Mouse (Mus musculus) thymus, postnatal 0 days (tissue): ENCODE measurements around the gene Hikeshi. TPM values are rescaled to one million over a fixed set of nuclear protein-coding genes. Genes with fewer than 3 reads are reported as not detected.
A peak's percentile ranks its signal among the peaks of the same experiment; 100 is the strongest.

Experiments
- DNase-seq: peaks from one replicate; pipeline ENCODE4 v3.0.0-alpha.2; 2015; ENCODE audit warnings: low spot score
- polyA plus RNA-seq: library from polyadenylated mRNA; unstranded; fragments of >200 nt; fragmentation: Nextera tagmentation; extraction: Ambion mirVana; gene quantifications from 2 replicates; pipeline ENCODE4 v1.2.1, GENCODE M21; 2015

Gene Hikeshi
- polyA plus RNA-seq = 152 and 183 TPM in 2 replicates

DNA sequence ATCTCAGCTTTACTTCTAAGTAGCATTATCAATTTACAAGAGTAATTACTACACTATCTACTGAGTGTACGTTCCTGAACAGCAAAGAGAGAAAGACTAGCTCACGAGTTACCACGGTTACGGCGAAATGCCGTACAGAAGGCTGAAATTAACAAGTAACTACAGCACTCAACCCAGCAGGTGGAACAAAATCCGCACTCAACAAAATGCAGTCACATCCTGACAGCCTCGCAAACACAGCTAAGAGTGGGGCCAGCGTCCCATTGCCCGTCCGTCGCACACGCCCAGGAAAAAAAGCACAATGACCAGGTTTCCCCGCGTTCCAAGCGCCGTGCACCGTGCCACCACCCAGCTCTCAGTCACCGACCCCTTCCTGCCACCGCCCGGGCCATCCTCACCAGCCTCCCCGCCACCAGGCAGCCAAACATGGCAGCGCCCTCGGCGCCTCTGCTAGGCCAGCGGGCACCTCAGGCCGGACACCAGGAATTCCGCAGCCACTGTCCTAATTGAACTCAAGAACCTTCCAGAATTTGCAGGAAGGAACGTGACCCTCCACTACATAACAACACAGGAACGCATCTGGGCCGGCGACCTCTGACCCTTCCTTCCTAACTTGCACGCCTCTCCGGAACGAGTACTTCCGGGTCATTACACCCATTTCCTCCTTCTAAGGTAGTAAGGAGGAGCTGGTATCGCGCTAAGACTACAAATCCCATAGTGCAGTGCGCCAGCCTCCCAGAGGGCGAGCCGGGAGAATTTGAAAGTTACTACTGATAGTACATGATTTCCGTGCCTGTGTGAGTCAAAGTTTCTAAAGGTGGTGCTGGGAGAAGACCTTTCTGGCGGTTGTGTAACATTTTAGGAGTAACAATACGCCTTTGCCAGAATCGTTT lies at the start of gene Hikeshi:
Hikeshi (minus strand) TSS at position 634 of the 893 bp plus-strand sequence.
- DNase-seq = peak; percentile 98

DNA sequence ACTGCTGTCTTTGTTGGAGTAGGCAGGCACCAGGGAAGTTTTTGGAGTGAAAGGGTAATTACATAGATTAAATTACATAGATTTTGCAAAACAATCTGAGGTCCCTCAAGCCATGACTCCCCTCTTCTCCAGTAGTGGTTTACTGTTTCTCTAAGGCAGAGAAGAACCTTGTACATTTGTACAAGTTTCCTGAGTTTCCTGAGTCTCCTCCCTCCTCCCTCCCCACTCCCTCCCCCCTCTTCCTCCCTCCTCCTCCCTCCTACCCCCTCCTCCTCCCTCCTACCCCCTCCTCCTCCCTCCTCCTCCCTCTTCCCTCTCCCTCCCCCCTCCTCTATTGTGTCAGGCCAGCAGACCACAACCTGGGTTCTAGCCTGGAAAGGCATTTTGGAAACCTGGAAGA lies 43.4 kb upstream of the Hikeshi start:
- DNase-seq = no peak

DNA sequence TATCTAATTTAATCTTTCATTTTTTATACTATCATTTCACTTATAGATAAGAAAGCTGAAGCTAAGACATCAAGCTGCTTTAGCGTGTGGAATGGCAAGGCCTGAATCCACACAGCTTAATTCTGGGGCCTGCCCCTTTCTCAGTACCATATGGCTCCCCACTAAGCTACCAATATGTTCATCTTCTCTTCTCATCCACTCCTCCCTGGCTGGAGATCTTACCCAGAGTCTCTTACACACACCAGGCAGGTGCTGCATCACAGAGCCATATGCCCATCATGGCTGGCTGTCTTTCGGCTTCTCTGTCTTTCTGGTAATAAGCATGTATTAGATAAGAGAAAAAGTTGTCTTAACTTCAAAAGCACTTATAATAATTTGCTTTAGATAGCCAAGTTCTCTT lies 42.4 kb upstream of the Hikeshi start:
- DNase-seq = no peak

DNA sequence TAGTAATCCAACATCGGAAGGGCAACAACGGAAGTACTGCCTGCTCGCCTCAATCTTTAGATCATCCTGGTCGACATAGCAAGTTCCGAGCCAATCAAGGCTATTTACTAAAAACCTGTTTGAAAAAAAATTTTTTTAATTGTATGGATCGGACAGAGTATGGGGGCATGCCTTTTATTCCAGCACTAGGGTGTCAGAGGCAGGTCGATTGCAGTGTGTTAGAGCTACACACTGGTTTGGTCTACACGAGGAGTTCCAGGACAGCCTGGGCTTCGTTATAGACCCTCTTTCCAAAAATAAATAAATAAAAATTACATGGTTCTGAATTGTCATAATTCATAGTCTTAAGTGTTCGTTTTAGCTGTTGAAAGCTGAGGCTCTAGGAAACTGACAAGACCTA lies 40.6 kb upstream of the Hikeshi start:
- no peak for DNase-seq

DNA sequence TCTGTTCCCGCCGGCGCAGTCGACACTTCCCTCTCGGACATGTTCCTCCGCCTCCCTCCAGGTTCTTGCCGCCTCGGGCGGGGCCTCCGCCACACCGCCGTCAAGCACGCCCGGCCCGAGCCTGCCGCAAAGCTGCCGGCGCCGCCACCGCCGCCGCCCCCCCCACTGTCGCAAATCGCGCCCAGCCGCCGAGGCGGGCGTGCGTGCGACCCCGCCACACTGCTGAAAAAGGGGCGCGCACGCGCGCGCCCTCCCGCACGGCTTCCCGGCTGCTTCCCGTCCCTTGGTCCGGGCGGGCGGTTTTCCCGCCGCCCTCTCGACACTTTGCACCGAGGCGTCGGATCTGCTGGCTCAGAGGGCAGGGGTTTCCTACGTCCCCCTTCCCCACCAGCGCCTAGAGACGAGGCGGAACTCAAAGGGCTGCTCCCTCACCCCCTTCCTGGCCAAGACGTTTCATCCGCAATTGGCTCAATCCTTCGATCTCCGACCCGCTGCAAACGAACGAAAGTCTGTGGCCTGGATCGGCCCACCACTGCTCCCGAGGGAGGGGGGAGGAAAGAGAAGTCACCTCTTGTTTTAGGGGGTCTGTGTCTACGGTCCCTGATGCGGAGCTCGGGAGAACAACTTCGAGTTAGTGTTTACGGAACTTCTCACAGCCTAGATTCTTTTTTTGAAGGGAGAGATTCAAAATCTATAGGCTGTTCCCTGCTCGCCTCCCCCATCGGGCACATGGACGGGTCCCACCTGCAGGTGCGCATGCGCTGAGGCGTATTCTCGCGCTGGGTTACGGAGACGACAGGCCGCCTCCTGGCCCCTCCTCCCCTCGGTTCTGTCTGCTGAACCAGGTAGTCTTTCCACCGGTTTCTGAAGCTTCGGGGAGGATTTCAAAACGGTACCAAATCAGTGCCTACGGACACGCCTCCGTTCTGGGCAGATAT lies 39.8 kb upstream of the Hikeshi start, which contains the start of gene Eed:
Eed (minus strand) TSS at position 499 of the 938 bp plus-strand sequence.
- peak; percentile 96 for DNase-seq

DNA sequence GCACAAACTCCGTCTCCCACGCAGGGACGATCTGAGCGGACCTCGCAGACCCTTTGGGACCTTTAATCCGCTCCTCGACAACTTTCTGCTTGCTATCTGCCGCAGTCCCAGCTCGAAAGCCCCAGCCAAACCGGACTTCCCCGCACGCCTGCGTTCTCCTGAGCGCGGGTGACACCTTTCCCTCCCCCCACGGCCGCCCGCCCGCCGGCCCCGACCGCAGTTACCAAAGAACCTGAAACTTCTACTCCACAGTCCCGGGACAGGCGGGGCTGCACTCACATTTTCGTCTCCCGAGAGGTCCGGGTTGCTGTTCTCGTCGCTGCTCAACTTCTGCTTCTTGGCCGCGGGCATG lies 39.1 kb upstream of the Hikeshi start:
- no peak for DNase-seq

DNA sequence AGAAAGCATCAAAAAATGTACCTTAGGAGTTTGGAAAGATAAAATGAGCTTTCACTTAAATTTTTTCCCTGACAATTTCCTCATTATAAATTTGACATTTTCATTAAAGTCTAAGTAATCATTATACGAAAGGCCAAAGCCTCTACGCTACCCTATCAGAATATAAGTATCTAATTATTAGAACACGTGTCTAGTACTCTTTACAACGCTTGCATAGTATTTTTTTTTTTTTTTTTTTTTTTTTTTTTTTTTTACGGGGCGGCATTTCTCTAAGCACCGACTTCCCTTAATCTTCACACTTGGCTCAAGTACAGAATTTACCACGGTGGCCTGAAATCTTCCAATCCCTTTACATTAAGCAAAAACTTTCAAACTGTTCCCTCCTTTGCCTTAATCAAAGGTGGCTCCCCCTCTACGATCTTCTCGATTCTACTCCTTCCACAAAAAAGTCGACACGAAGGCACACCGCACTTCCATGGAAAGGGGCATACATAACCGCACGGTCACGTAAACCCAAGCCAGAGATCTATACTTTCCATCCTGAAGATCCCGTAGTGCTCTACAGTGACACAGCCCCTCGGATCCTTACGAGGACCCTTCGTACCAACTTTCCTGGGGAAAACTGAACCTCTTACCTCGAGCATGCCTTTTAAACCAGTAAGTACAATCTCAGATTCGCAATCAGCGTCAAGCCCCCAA lies 38.6 kb upstream of the Hikeshi start:
- DNase-seq = no peak

DNA sequence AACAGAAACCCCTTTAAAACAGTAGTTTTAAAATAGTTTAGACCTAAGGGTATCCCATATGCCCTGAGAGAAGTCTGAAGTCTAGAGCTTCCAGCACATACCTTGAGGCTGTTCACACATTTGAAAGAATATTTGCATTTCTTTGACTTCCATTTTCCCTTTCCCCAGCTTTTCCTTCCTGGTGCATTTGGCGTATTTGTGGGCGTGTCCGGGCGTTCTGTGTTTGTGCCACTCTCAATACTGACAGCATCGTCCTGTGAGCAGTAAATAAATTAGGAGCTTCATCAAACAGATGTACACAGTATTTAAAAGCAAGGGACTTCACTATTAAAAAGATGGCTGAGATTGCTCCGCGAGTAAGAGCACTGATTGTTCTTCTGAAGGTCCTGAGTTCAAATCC lies 35.8 kb upstream of the Hikeshi start:
- DNase-seq = no peak

DNA sequence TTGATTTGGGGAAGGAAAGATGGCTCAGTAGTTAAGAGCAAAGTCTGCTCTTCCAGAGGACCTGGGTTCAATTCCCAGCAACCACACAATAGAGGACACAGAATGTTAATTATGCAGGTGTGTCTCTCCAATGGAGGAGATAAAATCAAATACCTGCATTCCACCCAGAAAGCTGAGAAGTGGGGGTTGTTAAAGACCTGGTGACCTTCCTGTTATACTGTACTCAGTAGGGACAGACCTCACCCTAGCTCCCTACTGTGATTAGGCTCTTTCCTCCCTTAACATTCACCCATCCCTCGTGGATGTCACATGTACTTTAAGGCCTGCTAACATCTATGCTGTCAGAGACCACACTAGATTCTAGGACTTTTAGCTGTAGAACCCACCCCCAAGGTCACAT lies 34.6 kb upstream of the Hikeshi start:
- DNase-seq = no peak

DNA sequence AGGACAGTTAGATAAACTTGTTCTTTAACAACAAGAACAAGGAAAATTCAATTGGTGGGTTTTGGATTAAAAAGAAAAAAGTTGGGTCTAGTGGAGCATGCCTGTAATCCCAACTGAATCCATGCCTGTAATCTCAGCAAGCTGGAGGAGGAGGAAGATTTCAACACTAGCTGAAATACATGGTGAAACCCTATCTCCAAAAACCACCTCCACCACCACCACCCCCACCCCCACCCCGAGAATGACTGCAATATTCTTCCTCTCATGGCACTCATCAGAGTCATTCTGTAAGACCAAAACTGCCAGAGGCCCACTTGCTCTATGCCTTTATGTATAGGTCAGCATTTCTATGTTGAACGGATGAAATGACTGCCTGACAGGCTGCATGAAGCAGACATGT lies 26.2 kb upstream of the Hikeshi start:
- DNase-seq = no peak

DNA sequence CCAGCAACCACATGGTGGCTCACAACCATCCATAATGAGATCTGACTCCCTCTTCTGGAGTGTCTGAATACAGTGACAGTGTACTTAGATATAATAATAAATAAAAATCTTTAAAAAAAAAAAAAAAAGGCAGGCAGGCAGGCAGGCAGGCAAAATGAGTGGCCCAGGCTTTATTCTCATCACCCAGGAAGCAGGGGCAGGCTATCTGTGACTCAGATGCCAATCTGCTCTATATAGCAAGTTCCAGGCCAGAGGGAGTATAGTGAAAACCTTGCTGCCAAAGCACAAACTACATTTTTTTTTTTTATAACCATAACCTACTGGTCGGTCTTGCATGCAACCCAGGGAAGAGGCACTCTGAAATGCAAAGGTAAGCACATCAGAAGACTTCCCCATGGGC lies 25.8 kb upstream of the Hikeshi start:
- DNase-seq = no peak

DNA sequence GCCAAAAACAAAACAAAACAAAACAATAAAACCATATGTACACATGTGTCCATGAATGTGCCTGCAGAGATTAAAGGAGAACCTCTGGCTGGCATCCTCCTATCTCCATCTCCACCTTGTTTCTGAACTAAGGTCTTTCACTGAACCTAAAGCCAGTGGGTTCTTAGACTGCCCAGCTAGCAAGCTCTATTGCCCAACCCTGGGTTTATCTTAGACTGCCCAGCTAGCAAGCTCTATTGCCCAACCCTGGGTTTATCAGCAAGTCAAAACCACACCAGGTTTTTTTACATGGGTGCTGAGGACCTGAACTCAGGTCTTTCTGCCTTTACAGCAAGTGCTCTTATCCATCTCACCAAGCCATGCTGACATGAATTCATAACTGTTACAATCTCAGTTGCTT lies 22.1 kb upstream of the Hikeshi start:
- DNase-seq = no peak

DNA sequence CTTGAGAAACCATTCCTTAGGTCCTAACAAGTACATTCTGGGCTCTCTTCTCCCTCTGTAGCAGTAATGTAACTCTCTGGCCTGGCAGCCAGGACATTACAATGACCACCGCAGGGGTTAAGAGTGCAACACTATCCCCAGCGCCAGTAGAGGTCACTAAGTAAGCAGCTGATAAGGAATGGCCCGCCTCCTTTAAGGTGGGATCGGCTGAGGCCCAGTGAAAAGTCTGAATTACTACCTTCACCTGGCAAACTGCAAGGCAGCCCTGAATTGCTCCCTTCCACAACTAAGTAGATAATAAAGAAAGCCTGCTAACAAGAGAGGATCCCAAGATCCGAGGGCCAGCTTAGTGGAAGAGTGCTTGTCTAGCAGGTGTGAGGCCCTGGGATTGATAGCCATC lies 16.3 kb upstream of the Hikeshi start:
- DNase-seq = no peak

DNA sequence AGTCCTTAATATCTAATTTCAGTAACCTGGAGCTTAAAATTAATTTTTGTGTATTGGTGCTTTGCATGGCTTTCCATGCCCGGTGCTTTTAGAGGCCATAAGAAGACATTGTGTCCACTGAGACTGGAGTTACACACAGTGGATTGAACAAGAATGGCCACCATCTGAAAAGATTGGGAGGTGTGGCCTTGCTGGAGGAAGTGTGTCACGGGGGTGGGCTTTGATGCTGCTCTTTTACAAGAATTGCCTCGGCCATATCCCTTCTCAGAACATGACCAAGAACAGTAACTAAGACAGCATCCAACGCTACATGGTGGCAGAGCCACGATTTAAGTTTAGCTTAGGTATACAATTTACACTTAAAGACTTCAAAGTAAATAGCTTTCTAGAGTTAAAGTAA lies 13.3 kb upstream of the Hikeshi start:
- DNase-seq = no peak

DNA sequence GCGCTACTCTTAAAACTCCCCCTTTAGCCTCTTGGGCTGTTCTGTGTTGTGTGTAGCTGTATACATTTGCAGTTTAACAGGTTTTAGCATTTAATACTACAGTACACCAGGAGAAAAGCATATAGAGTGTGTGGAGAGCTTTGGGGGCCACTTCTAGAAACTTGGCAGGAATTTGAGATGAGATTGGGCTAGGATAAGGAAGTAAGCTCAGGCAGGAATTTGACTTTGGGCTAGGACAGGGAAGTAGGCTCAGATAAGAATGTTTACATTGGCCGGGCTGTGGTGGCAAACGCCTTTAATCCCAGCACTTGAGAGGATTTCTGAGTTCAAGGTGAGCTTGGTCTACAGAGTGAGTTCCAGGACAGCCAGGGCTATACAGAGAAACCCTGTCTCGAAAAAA lies 8.4 kb upstream of the Hikeshi start:
- DNase-seq = no peak

DNA sequence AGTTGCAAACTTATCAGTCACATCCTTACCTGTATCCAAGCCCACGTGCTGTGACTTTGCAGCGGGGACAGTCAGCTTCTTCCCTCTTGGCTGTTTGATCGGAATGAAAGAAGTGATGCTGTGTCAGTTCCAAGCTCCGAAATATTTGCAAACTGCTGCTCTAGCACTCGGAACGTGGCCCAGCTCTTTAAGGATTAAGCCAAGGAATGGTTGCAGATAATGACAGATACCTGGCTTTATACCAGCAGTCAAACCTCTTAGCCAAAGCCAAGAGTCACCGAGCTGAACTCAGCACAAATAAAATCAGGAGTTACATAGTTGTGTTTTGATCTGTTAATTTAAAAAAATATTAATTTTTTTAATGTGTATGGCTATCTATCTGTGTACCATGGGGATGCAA lies 7.0 kb upstream of the Hikeshi start:
- DNase-seq = no peak

DNA sequence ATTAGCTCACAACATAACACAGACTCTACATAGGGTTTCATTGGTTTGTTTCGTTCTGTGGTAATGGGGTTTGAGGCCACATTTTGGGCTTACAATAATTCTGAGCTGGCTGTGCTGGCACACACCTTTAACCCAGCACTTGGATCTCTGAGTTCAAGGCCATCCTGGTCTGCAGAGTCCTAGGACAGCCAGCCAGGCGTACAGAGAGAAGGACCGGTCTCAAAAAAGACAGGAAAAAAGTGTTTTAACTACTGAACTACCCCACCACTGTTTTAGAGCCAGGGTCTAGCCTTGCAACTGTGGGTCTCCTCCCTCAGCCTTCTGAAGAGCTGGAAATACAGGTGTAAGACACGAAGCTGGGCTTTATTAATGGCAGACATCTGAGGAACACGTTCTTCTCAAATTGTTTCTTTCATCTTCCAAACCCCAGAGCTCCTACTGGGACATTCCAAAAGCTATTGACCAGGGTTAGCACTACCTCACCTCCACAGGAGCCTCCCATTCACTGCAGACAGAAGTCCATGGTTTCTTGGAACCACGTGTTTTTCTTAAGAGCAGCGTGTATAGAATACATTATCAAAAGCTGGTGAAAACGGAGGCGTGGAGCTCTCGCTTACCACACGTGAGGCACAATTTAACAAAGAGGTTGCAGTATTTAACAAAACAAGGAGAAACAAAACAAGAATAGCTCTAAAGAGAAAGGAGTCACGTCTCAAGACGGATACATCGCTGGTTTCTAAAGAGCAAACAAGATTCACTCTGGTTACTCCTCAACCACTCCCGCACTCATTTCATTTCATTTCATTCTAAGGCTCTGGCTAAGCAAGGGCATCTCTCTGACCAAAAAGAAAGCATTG lies 1.3 kb downstream of the Hikeshi start:
- peak; percentile 8 for DNase-seq

DNA sequence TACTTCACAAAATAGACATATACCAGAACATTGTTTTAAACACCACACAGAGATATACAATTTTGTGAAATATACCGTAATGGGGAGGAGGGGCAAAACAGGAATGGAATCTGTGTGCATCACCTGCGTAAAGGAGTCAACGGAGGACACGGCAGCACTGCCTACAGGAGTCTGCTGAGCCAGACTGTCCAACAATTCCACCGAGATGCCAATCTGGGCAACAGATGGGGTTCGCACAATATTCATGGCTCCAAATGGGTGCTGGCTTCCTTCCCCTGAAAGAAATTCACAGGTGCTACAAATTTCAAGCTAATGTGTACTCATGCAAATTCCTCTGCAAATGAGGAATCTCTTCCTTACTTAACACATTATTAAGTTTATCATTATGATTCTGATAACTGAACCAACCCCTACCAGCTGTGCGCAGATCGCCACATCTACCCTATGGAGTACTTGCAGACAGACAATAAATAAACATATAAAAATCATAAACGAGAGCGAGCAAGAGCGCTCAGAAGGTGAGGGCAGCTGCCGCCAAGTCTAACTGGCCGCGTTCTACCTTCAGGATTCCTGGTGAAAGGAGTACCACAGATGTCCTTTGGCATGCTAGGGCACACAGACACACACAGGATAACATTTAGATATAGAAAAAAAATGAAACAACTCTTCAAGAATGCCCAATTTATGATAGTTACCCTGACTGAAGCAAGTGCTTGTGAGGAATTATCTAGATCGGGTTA lies 17.4 kb downstream of the Hikeshi start:
- DNase-seq = no peak

DNA sequence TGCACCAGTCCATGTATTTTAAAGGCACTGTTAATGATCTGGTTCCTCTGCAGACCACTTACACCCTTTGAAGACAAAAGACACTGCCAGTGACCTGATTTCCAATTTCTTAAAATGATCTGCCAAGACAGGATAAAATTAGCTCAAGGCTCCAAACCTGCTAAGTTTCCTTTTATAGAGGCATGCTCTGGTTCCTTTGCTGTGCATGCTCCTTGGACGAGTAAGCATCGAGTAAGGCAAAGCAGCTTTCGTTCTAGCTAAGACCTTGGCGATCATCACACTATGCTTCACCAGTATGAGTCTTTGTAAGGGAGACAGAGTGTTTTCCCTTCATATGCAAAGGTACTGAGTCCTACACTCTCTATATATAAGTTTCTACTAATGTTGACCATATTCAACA lies 23.2 kb downstream of the Hikeshi start:
- DNase-seq = no peak

DNA sequence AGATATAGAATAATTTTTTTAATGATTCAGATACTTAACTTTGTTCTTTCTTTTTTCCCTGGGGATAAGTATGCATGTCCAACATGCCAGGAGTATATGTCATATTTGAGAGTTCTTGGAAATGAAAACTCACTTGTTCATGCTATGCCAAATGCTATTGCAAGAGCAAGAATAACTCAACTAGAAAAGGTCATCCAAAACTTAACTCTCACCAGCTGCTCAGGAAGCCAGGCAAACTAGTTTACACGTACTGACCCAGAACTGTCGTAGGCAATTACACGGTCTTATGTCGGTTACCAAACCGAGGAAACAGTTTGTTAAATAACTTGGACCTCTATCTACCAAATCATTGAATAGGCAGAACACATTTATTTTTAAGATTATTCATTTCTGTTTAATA lies 24.3 kb downstream of the Hikeshi start:
- DNase-seq = no peak
